Mouse (Mus musculus) cerebellum, postnatal 25 days (tissue): ENCODE data around the gene Dnmt3l.
"Not testable (repeated sequence)": the region's sequence is repeated elsewhere in the genome, so short reads cannot be mapped to it uniquely, and the experiment has no call there.

Source experiments
- DNase-seq, 2 experiments: peaks; one replicate each; pipeline ENCODE4 v3.0.0; 2021; ENCODE audit warnings: mixed read lengths in 2 of 2

The Dnmt3l gene

DNA sequence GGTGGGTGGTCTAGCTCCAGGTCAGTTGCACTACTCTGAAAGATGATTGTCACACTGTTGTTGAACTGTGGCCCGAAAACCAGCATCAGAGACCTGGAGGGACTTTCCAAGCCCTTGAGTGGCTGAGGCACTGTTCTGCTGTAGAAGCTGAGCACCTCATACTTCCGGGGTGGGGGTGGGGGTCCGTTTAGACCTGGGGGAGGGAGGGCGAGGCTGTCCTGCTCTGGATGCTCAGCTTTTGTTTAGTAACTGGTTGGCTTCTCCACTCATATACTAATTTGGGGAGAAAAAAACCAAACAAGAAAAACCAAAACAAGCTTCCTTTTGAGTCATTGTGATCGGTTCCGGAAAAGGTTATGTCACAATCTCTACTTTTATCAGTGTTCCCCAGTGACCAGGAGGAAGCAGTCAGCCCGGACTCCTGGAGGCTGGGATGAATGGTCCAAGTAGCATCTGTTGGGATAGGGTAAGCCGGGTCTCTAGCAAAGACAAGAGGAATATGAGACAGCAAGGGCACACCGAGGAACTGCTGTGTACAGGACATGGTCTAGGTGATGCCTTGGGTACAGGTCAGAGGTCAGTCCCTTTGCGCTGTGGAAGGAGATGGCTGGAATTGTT, 44.8 kb downstream of the Dnmt3l start:
- DNase-seq: no peak

GRCm38 (mm10) chr10:78087101-78087511, 45.4 kb downstream of the Dnmt3l start:
- DNase-seq: no peak

DNA sequence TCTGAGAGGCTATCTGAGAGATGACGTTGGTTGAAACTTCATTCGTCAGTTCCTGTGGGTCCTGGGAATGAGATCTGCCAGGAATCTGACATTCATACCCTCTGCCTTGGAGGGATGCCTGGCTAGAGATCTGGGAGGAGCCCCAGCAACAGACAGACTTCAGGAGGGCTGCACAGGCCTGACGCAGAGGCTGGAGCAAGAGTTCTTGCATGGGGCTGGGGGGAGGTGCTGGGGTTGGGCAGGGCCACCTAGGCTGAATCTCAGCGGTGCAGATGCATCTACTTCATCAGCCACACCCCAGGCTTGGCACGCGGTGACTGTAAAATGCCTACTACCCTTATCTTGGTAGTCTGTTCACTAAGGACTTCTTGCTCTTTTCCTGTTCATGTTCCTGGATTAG, 48.5 kb downstream of the Dnmt3l start:
- no peak for DNase-seq

GRCm38 (mm10) chr10:78090706-78091491, 49.2 kb downstream of the Dnmt3l start:
- no peak for DNase-seq

DNA sequence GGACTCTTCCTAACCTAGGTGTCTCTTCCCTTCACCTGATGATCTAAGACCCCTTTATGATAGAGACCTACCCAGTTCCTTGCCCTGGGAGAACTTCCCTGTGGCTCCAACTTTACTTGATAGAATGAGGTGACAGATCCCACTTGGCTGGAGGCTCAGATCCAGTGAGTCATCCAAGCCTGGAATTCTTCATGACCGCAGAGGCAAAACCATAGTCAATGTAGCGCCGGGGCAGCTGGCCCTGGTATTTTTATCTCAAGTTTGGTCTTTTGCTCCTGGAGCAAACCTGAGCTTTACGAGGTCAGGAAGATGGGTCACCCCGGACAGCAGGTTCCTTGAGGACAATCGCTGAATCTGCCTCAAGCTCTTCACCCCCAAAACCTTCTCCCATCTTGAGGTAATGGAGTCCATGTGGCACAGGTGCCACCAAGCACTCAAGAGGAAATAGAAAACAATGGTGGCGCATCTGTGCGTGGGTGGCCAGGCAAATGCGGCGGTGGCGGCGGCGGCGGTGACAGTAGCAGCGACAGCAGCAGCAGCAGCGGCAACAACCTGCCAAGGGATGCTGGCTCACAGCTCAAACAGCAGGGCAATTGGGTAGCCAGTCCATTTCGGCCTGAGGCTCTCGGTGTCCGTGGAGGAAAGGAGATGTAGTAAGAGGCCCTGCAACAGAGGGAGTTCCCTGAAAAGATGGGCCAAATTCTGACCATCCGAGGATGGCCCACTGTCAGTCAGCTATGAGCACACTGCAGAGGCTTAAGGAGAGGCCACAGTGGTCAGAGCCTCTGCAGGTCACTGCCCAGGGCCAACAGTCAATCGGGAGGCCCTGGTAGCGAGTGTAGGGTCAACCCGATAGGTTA, 50.3 kb downstream of the Dnmt3l start:
- no peak for DNase-seq

DNA sequence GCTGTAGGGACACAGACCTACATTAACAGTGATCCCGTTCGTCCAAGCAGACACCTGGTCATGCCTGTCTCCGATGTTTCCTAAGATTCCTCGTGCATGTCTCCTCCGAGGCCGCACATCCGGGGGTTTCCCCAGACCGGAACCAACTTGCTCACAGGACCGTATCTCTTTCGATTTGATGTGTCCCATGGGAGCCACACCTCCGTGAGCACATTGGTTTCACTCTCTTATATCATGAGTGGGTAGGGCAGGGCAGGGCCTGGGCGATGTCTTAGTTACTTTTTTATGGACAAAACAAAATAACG, 50.9 kb downstream of the Dnmt3l start:
- no peak for DNase-seq

GRCm38 (mm10) chr10:78095221-78095620, 53.5 kb downstream of the Dnmt3l start:
- DNase-seq: no peak

DNA sequence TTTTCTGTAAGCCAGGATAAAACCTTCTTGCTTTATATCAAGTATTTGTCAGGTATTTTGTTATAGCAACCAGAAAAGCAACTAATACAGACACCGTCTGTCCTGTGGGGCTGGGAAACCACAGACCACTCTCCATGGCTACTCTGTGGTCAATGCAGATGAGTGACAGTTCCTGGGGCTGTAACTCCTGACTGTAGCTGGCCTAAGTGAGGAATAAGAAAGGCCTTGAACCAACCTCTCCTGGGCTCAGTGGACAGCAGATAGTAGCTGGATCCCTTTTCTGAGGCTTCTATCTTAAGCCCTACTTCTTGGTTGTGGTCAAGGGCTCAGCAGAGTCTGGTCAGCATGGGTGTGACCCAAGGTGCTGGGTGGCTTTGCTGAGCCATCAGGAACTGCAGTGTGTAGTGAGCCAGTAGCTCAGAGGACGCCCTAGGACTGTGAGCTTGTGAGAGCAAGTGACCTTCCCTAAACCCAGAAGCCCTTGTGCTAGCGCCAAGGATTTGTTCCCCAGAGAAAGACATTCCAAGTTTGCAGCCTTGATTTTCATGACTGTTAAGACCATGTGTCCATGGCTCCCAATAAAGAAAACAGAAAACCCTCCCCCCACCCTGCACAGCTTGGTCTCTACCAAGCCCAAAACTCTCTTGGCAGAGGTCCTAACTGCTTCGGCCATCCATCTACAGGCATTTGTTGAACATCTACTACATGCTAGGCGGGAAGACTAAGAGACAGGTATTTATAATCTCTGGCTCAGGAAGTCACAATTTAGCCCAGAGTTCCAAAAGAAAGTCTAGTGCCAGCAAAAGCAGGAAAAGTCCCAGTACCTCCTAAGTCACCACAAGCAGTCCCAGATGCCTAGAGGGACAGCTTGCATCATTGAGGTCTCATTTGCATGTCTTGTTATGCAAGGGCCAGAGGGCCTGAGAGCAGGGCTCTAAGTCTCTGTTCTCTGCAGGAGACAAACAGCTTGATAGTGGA, 54.5 kb downstream of the Dnmt3l start:
- DNase-seq: no peak

GRCm38 (mm10) chr10:78099860-78100259, 58.1 kb downstream of the Dnmt3l start:
- not testable (repeated sequence) for DNase-seq

- DNase-seq: no peak
Measured at GRCm38 (mm10) chr10:78100989-78101780, 59.4 kb downstream of the Dnmt3l start.

DNA sequence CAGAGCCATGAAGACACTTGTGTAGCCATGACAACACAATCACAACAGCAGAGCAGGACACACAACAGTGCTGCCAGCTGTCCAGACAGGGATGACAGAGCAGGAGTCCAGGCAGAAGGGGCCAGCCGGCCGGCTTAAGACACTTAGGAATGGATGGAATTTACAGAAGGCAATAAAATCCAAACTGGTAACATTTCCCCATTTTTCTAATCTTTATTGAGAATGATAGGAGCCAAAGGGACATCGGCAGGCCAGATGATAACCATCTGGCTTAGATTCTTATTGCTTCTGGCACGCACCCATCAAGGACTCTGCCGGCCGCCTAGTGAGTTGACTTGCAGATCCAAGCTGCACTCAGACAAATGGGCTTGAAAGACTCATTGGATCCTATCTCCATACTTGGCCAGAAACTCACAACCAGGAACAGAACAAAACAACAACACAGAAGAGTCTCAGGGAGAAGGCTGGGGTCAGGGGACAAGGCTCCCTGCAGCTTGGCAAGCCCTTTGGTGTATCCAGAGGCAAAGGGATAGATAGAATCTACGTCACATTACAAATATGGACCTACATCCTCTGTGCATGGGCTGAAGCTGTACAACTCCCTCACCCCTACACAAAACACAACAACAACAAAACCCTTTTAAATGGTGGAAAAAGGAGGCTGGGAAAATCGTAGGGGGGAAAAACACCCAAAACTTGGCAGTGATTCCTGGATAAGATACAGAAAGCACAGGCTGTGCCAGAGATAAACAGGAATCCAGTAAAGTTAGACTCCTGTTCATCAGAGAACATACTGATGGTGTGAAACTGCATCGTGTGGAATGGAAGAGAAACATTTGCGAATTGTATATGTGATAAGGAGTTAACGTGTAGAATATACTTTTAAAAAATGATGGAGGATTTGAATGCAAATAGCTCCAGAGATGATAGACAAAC, 63.1 kb downstream of the Dnmt3l start:
- peak; percentile 14 to 19 for DNase-seq

DNA sequence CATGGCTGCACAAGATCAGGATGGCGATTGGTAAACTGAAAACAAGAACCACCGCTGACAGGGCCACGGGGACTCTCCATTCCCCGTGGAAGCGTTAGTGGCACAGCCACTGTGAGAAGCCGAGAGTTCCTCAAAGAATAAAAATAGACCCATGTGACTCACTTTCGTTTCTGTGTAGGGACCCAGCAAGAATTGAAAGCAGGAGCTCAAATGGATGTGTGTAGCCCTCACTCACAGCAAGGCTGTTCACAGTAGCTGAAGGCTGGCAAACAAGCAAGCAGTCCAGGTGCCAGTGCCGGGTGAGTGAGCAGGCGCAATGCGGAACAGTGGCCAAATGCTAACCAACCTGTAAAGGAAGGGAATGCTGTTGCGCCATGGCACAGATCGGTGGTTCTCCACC, 63.8 kb downstream of the Dnmt3l start:
- DNase-seq: peak; percentile 62 to 76
